Mouse (Mus musculus) thymus, postnatal 4 days (tissue): Measurements from ENCODE around the gene Gm49392.
"Not testable (repeated sequence)": the region's sequence is repeated elsewhere in the genome, so short reads cannot be mapped to it uniquely, and the experiment has no call there.

Experiments
- DNase-seq: peaks from one replicate; pipeline ENCODE4 v3.0.0; 2021

Gm49392 gene

DNA sequence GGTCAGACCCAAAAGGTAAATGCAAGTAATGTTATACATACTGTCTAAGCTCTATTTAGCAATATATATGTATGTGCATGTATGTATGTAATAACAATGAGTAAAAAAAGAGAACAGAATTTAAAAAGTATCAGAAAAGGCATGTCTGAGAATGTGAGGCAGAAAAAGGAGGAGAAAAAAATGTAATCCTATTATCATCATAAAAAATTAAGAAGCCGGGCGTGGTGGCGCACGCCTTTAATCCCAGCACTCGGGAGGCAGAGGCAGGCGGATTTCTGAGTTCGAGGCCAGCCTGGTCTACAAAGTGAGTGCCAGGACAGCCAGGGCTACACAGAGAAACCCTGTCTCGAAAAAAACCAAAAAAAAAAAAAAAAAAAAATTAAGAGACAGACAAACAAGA is at the start of gene Gm49392:
Gm49392 (minus strand) TSS at position 101 of the 400 bp plus-strand sequence.
- DNase-seq, result not testable (repeated sequence)

DNA sequence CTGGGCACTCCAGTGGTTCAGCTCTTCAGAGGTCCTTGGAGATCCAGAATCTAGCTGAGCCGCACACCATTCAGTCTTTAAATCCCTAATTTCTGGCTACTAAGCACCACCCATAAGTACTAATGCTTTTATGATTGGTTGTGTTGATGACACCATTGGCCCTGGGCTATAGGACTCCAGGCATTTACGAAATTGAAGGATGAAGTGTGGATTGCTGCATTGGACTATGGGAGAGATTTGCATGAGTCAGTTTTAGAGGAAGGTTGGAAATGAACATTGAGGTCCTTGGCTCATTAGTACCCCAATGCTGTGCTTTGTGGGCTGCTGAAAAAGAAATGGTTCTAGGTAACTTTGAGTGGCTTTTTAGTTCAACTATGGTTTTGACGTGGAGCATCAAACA is 45.2 kb upstream of the Gm49392 start, which contains the start of gene Tpbpa:
Tpbpa (minus strand) TSS at position 101 of the 400 bp plus-strand sequence.
- not testable (repeated sequence) for DNase-seq

DNA sequence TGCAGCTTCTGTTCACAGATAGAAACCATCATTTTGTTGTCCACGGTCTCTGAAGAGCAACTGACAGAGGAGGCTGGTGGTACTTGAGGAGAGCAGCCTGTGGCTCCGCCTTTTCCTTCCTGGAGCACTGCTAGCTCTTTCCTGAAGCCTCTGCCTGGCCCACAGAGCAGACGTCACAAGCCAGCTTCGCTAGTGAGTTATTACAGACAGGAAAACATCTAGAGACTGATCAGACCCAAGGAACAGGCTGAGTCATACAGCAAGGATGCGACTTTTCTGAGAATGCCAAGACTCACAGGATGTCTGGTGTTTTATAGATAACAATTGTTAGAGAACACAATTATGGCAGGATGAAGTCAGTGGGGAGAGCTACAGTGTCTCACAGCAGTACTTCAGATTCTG is 39.8 kb upstream of the Gm49392 start, which contains the start of the genes Gm49391 and Ctla2a:
Gm49391 (minus strand) TSS at position 72 of the 402 bp plus-strand sequence.
Ctla2a (minus strand) TSS at position 126 of the 402 bp plus-strand sequence.
- DNase-seq, result peak; percentile 17

DNA sequence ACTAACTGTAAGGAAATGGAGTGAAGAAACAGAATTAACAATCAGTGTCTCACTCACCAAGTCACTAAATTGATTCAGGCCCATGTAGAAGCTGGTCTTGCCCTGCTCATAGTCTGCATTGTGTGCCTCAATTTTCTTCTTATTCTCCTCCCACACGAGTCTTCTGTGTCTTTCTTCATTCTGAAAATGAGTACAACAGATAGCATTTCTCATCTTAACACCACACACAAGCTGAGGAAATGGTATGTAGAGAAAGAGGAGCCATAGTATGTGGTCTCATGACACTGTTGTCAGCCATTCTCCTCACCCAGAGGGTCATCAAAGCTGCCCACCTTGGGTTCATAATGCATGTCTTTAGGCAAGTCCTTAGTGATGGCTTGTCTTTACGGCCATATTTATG is 38.8 kb upstream of the Gm49392 start, which contains the start of gene Gm49393:
Gm49393 (minus strand) TSS at position 101 of the 400 bp plus-strand sequence.
- DNase-seq, result not testable (repeated sequence)

DNA sequence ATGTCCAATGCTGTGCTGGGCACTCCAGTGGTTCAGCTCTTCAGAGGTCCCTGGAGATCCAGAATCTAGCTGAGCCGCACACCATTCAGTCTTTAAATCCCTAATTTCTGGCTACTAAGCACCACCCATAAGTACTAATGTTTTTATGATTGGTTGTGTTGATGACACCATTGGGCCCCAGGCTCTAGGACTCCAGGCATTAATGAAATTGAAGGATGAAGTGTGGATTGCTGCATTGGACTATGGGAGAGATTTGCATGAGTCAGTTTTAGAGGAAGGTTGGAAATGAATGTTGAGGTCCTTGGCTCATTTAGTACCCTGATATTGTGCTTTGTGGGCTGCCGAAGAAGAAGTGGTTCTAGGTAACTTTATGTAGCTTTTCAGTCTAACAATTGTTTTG is 8.1 kb upstream of the Gm49392 start, which contains the start of gene Tpbpb:
Tpbpb (minus strand) TSS at position 101 of the 400 bp plus-strand sequence.
- DNase-seq, result not testable (repeated sequence)

DNA sequence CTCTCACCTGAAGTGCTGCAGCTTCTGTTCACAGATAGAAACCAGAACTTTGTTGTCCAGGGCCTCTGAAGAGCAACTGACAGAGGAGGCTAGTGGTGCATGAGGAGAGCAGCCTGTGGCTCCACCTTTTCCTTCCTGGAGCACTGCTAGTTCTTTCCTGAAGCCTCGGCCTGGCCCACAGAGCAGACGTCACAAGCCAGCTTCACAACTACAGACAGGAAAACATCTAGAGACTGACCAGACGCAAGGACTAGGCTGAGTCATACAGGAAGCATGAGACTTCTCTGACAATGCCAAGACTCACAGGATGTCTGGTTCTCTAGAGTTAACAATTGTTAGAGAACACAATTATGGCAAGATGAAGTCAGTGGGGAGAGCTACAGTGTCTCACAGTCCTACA is 634 bp upstream of the Gm49392 start, which contains the start of gene Ctla2b:
Ctla2b (minus strand) TSS at position 120 of the 400 bp plus-strand sequence.
- peak; percentile 10 for DNase-seq

DNA sequence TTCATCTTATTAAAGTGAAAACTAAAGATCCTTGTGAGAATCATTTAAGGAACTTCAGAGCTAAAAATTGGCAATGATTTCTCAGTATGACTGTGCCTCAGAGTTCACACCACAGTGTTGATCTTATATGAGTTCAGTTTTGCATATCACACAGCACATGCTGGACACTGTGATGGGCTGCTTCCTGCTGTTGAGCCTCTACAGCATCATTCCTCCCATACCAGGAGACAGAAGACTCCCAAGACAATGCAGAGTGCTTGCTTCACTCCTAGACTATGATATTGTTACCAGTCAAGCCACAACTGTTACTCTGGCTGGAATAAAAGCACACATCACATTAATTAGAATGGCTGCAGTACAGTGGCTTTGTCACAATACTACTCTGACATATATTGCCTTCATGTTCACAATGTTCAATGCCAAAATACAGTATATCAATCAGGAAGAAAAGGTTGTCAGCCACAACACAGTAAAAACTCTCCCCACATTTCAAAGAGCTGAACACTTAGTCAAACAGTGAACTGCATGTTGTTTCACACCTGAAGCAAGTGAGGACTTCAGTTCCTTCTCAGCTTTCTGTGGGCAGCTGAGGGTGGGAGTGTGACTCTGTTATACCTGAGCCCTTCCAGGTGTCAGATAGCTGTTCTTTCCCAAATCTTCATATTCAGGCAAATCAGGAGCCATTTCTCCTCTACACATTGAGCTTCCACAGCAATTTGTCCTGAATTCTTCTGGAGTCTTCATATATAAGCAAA is 1.1 kb downstream of the Gm49392 start:
- DNase-seq, result no peak

DNA sequence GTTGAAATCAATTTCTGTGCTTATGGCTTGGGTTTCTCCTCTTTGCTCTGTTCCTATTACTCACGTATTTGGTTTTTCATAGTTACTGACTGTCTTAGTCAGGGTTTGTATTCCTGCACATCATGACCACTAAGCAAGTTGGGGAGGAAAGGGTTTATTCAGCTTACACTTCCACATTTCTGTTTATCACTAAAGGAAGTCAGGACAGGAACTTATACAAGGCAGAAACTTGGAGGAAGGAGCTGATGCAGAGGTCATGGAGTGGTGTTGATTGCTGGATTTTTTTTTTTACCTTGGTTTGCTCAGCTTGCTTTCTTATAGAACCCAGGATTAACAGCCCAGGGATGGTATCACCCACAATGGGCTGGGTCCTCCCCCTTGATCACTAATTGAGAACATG is 4.4 kb downstream of the Gm49392 start:
- DNase-seq, result no peak

DNA sequence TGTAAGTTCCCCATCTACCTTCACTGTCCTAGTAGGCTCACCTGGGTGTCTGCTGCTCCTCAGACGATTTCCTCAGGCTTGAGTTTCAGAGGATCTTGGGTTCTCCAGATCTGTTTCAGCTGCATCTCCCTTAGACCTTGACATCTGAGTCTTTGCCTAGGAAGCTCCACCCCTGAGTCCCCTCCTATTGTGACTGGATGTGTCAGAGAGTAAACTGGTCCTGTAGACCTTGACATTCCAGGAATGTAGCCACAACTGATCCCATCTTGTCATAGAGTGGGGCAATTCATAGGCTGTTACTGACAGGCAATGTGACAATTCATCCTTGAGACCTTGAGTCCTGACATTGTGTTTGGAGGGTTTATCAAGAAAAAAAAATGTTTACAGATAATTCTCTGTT is 32.4 kb downstream of the Gm49392 start, which contains the start of gene 4930486L24Rik:
4930486L24Rik (minus strand) TSS at position 195 of the 400 bp plus-strand sequence.
- DNase-seq, result no peak

DNA sequence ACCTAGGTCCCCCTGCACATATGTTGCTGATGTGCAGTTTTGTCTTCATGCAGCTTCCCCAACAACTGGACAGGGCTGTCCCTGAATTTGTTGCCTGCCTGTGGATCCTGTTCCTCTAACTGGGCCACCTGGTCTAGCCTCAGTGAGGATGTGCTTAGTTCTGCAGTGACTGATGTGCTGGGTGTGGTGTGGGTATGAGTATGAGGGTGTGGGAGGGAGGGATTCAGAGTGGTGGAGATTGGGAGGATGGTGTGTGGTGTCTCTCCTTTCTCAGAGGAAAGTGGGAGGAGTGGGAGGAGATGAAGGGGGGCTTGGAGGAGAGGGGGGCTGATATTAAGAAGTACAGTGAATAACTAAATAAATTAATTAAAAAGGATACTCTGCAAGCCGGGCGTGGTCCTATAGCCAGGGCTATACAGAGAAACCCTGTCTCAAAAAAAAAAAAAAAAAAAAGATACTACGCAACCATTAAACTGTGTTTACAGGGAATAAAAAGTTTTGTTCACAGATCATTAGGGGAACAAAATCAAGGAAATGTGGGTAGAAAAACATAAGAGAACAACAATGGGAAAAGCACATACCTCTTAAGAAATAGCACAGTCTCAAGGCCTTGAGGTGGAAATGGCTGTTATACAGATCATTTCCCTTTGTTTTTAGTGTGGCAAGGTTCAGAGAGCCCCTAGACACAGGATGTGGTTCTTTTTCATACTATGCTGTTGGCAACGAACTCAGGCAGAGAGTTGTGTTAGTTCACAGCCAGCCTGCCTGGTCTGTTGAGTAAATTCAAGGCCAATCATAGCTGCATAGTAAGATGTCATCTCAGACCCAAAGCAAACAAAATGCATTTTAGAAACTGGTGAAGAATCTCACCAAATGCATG is 48.2 kb downstream of the Gm49392 start:
- peak; percentile 55 for DNase-seq

DNA sequence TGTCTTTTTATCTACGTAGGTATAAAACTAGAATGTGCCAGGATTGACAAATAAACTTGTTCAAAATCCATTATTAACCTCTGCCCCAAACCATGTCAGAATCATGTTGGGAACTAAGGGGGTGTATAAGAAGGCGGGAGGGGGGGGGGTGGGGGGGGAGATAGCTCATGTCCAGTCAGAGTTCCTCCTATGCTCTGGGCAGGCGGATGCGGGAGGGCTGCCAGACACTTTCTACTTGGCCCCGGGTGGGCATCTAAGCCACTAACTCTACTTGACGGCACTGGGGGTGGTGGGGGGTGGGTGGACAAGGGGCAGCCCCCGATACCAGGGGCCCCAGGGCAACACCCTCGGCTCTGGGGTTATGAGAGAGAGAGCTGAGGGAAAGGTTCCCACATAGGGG is 53.5 kb downstream of the Gm49392 start:
- no peak for DNase-seq

DNA sequence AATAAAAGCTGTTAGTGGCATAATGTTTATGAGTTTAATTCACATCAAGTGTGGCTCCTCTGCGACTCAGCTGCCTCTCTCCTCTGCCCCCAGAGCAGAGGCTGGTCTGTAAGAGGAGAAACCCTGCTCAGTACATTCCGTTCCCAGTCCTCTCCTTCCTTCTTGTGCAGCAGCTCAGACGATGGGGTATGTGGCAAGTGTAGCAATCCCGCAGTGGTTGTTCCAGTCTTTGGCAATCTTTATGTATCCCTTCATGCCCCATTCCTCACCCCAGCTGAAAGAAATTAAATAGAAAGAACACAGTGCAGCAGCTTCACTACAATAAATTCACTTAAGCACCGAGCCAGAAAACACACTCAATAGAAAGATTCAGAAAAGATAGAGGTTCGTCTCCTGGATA is 54.0 kb downstream of the Gm49392 start:
- no peak for DNase-seq

DNA sequence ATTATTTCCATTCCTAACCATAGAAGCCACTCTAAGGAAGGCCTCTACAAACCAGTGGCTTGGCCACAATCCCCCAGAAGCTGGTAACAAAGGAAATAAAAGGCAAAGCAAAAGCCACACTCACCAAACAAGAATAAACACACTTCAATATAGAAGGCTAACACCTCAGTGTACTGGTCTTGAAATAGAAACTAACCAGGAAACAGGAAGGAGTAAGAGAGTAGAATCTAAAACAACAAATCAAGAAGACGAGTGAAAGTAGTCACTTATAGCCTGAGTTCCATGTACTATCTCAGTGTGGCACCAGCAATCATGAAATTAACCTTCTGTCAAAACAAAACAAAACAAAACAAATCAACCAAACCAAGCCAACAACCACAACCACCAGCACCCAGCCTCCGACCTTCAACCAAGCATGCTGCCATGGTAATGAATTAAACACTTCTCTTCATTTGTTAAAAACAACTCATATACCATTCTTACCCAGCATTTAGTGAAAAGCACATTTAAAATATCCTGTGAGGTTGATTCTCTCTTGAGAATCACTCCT is 57.3 kb downstream of the Gm49392 start:
- no peak for DNase-seq

DNA sequence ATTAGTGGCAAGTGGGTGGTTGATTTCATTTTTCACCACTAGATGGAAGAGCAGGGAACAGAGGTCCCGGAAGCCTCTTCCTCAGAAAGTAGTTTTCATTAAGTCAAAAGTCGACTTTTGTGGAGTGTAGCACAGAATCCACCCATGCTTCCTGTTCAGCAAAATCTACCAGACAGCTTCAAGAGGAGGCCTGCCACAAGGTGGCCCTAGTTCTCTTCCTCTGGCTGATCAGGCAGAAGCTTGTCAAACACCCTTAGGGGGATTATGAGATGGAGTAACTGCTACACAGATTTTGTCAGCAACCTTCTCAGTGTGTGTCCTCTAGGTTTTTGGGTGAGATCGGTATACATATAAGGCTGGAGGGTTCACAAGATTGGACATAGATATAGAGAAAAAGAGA is 70.6 kb downstream of the Gm49392 start:
- peak; percentile 80 for DNase-seq

DNA sequence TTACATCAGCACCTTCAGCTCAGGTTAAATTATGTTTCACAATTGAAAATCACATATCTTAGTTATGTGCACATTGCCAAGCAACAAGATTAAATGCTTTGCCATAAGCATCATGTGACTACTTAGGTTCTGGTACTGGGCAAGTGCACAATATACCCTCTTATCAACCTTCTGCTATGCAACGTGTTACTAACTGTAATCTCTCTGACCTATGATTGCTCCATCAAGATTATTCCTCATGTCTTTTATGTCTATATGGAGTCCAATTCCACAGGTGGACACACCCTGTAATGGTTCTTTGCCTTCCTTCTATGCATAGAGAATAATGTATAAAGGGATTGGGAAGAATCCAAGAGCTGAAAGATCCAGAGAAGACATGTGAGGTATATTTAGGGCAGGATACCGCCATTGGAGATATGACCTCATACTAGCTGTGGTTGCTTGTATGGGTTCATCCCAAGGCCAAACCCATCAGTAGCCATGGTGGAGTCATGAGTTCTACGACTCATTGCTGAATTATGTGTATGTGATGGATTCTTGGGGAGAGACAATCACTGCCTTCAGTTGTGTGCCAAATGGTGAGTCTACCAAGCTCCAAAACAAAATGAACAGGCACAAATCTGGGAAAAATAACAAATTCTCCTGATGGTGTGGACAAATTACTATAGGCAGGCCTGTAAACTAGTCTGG is 76.1 kb downstream of the Gm49392 start:
- no peak for DNase-seq

DNA sequence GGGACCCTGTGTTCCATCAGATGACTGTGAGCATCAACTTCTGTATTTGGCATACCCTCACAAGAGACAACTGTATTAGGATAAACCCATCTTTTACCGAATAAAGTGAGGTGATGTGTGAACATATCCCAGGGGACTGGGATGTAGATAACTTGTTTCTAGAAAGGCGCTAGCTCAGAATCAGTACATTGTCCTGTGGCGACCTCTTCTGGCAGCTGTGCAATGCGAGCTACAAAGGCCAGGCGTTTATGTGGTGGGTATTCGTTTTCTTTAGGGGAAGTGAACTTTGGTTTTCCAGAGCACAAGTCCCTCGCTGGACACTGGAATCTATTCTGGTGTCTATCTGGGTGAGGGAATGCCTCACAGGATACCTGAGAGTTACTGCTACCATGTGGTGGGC is 77.2 kb downstream of the Gm49392 start:
- DNase-seq, result peak; percentile 77

DNA sequence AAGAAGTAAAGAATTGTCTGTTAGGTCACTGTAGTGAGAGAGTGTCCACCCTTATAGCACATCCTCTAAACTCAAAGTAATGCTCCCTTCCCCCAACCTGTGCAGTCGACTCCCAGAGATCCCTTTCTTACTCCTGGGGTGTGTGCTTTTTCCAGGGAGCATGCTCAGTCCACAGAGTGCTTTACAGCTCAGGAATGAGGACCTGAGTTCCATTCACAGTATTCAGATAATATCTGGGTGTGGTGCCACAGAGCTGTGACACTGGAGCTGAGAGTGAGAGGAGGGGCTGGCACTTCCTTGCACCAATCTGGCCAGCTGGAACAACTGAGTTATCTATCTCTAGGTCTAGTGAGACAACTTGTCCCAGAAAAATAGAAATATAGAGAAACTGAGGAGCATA is 83.0 kb downstream of the Gm49392 start:
- DNase-seq, result no peak

DNA sequence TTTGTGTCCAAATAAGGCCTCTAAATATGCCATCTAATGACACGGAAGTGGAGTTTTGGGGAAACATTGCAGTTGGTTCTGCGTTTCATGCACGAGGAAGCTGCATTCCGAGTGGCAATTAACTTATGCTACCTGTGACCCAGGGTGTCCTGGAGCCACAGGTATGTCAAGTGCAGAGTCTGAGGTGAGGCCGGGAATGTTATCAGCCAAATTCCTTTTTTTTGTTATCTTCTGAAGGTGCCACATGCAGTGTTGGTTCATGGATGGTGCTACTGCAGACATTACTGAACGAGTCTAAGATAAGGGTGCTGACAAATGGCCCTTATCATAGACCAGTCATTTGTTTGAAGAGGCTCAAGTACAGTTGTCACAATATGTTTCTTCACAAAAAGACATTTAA is 83.9 kb downstream of the Gm49392 start:
- DNase-seq, result no peak

DNA sequence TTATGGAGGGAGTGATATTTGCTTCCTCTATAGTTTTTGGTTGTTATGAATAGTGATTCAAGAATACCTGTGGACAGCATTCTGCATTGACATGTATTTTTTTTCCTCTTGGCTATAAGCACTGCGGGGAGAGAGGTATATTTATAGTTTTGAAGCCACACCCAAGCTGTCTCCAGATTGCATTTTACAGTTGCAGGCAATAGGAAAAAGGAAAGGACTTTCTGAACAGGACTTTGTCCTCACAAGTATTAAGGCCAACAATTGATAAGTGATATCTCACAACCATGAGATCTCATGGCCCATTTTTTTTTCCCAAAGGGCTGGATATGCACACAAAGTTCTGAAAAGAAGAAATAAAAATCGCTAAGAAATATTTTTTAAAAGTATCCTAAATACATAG is 87.0 kb downstream of the Gm49392 start:
- no peak for DNase-seq

DNA sequence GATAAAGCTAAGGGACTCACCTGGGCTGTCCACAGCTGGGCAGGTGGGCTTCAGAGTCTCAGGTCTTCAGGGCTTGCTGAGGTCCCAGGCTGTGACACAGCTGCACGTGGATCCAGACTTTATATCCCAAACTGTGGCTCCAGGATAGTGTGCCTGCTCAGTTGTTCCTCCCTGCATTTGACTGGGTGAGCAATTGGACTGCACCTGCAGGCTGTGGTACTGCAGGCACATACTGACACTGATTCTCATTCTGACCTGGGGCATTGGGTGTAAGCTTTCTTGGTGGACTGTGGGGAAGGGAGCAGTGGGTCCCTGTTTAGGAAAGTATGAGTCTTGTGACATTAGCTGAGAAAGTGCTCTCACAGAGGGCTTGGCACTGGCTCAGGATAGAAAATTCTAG is 93.9 kb downstream of the Gm49392 start, which contains the start of gene Ctsll3:
Ctsll3 (minus strand) TSS at position 101 of the 400 bp plus-strand sequence.
- DNase-seq, result no peak
